Mouse (Mus musculus) 3134 (cell line): ENCODE data around the gene Mvb12b.
A peak's percentile ranks its signal among the peaks of the same experiment; 100 is the strongest.

Experiments
- DNase-seq: peaks from one replicate; pipeline ENCODE4 v3.0.0-alpha.2; 2011; ENCODE audit warnings: low spot score; ENCODE audit not compliant: insufficient read length; ENCODE audit errors: extremely low read depth

Mvb12b gene

GRCm38 (mm10) chr2:33886386-33887327, 1.1 kb downstream of the Mvb12b start:
- DNase-seq, result peak; percentile 58

DNA sequence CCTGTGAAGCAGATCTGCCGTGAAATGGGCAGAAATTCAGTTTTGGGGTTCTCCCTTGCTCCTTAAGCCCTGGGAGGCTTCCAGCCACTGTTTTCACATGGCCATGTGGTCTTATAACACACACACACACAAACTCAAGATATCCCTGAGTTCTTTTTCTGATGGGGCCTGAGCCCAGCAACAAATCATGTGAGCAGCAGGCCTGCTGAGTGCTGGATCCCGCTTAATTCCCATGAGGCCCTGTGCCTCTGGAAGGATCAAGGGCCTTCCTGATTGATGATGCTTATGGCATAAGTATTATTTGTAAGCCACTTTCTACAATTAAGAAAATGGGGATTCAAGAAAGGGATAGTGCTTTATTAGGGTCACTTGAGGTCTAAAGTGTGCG, 2.5 kb downstream of the Mvb12b start:
- DNase-seq, result no peak

- peak; percentile 82 for DNase-seq
These were observed 3.0 kb downstream of the Mvb12b start for GRCm38 (mm10) chr2:33884623-33885263.

DNA sequence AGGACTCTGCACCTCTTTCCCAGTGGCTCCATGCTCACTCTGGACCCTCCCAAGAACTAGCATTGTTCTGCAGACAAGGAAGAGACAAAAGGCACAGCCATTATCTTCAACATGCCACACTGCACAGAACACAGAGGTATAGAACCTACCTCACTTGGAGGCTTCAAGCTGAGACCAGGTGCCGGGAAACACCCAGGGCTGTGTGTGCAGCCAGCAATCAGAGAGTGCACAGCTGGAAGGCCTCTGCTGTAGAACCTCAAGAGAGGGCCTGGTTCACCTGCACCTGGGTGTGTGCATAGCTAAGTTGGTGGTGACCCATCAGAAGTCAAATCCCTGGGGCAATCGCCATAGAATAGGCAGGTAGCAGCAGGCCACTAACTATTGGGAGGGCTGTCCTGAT, 8.5 kb downstream of the Mvb12b start:
- no peak for DNase-seq

DNA sequence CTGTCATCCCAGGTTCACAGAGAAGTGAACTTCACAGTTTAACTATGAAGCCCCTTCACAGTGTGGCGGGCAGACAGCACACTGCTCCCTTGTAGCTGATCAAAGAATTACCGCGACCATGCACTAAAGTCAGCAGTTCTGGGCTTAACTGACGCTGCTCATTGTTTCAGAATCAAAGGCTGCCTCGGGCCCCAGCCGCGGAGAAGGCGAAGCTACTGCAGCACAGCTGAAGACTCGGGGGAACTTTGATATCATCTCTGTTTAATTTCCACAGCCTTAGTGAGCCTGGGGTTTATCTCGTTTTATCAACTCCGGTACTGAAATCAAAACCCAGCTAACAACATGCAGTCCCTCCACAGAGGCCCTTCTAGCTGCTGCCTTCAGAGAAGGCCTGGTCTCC, 9.3 kb downstream of the Mvb12b start:
- DNase-seq, result no peak

- DNase-seq, result no peak
These were observed 9.9 kb downstream of the Mvb12b start for GRCm38 (mm10) chr2:33877663-33878360.

DNA sequence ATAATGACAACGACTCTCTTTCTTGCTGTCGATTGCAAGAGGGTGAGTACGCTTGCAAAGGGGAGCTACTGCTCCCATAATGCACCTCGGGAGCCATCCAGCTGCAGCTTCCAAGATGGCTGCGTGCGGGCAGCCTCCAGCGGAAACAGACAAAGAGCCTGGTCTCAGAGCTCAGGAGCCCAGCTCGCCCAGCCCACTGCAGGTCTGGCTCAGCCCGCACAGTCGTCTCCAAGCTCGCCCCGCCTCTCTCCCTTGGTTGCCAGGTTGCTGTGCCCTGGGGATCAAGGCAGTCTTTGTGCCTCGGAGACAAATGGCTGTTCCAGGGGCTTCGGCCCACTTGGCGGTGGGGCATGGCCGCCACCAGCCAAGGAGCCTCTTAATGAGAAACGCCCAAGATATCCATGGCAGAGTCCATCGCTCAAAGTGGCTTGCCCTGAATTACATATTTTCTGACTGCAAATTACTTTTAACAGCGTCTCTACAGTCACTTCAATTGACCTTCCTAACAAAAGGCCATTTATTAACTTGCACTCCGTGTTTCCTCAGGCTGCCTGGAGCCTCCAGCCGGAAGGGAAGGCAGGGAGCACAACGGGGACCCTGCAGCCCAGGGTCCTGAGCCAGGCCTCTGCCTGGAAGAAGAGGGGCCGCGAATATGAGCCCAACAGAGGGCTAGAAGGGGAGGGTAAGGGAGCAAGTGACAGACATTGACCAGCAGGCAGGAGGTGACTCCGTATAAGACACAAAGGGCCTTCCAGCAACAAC, 11.0 kb downstream of the Mvb12b start:
- DNase-seq, result no peak

- DNase-seq, result no peak
These were observed 12.2 kb downstream of the Mvb12b start for GRCm38 (mm10) chr2:33875594-33875993.

DNA sequence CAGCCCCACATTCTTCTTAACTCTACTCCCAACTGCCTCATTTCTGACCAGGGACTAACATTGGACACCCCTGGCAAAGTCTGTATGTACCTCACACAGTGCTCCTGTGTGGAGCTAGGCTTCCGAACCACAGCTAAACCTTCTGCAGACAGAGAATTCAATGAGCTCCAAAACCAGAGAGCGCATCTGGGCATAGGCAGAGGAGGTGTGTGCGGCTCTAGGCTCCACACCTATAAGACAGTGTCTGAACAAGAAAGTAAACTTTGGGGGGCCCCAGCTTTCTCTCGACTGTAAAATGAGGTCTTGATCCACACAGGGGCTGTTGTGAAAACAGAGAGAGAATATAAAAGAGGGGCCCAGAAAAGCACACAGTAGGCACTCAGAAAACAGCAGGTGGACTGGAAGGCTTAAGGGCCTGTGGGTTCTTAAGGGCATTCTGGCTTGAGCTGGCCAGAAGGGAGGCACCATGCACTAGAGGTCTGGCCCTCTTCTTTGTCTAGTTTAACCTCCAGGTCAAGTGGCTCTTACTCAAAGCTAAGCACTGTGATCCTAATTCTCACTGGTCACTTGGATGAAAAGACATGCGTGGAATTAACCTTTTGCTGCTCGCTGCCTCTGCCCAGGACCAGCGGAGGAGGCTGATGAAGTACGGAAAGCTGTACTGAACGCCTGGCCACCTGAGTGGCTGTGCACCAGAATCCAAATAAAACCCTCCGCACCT, 12.7 kb downstream of the Mvb12b start:
- DNase-seq, result no peak

GRCm38 (mm10) chr2:33874367-33874766, 13.4 kb downstream of the Mvb12b start:
- no peak for DNase-seq

GRCm38 (mm10) chr2:33873501-33873900, 14.2 kb downstream of the Mvb12b start:
- DNase-seq, result no peak

GRCm38 (mm10) chr2:33872841-33873271, 14.9 kb downstream of the Mvb12b start:
- no peak for DNase-seq

- no peak for DNase-seq
These were observed 16.6 kb downstream of the Mvb12b start for GRCm38 (mm10) chr2:33871181-33871520.

- DNase-seq, result no peak
These were observed 17.2 kb downstream of the Mvb12b start for GRCm38 (mm10) chr2:33870369-33871180.

DNA sequence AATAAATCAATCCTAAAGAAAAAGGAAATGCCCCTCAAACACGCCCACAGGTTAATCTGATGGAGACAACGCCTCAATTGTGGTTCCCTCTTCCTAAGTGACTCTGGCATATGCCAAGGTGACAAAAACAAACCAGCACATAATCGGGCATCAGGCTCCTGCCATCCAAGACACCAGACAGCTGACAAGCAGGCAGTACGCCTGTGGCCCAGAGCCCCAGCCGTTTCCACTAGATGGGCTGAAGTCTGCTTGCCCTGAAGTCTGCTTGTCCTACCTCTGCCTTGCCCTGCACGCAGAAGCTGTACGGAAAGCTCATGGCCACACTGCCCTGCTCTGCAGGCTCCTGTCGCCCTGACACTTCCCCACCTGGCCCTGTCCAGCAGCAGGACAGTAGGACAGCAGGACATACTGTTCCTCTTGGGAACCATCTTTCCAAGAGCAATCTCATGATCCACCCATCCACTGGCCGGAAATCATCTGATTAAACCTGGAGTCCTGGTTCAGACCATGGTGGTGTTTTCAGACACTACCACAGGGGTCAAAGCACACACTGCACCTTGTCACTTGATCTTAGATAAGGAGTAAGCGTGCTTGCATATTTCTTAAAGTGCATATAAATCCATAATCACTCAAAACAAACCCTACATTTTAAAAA, 17.9 kb downstream of the Mvb12b start:
- DNase-seq, result no peak

DNA sequence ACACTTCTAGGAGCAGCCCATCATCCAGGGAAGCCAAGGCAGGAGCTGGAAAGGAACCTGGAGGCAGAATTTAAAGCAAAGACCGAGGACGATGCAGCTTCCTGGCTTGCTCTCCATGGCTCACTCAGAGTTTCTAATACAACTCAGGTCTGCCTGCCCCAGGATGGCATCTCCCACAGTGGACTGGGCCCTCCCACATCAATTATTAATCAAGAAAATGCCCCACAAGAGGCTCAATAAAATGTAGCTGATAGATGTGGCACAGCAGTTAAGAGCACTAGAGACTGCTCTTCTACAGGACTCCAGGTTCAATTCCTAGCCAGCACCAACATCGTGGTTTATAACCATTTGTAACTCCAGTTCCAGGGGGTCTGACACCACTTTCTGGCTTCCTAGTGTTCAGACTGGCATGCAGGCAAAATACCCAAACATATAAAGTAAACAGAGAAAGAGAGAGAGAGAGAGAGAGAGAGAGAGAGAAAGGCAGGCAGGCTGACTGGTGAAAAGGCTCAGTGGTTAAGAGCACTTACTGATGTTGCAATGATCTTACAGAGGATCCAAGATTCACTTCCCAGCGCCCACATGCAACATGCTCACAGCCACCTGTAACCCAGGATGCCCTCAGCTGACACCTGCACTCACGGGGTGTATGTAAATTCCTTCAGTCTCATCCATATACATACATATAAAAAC, 18.6 kb downstream of the Mvb12b start:
- DNase-seq, result no peak

- DNase-seq, result no peak
These were observed 19.4 kb downstream of the Mvb12b start for GRCm38 (mm10) chr2:33868322-33868721.

DNA sequence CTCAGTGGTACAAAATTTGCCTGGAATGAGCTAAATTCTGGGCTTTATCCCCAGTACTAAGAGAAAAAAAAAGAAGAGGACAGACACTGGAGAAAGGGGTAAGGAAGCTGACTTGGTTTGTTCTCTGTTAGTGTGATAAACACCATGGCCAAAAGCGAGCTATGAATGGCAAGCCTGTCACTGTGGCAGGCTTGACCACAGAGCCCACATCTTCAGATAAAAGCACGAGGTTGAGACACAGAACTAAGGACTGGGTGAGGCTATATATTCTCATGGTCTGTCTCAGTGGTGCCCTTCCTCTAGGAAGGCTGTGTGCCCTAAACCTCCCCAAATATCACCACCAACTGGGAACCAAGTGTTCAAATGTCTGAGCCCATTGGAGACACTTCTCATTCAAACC, 31.0 kb downstream of the Mvb12b start:
- DNase-seq, result no peak
